Mouse (Mus musculus): Measurements from ENCODE around the gene Arfip2. TPM values are rescaled to one million over a fixed set of nuclear protein-coding genes. Genes with fewer than 3 reads are reported as not detected.
A peak's percentile ranks its signal among the peaks of the same experiment; 100 is the strongest.

Arfip2 gene
- total RNA-seq (2018; cell fraction: chromatin; rRNA removed) = 100 to 1,000 TPM in 4 of 26 experiments, 10 to 100 TPM in 22; 42.3 to 124 (median 73.3) TPM
- total RNA-seq (2018; cell fraction: cytosol; rRNA removed) = 10 to 100 TPM in 25 of 26 experiments, 1 to 10 TPM in 1; 8.0 to 19.5 (median 15.7) TPM
- 100 to 1,000 TPM in 2 of 26 experiments, 10 to 100 TPM in 24; 25.6 to 111 (median 59.7) TPM for total RNA-seq (2018; cell fraction: nucleus; rRNA removed)
- polyA plus RNA-seq (2018) = 23.1 to 24.5 TPM (median 23.7 TPM) in 3 replicates

- peaks cover 30% of the 10 kb centered on the region; the same call in 1 of the 2 replicates for H3K79me2 ChIP-seq (ENCODE audit: inconsistent target)
- peak within 1 kb of the TSS; percentile 93 for H3K27ac ChIP-seq
- under 1% methylated on average over 44 of the region's 45 CpGs for WGBS (ENCODE audit: missing documents)
- peak within 1 kb of the TSS; percentile 69 for H3K4me3 ChIP-seq (ENCODE audit: inconsistent target)
- peaks cover 28% of the 10 kb centered on the region for H3K36me3 ChIP-seq (ENCODE audit: inconsistent target)
These were observed at the start of gene Arfip2, which contains the start of gene Gm45799 for GRCm38 (mm10) chr7:105640233-105640893. Arfip2 (minus strand) TSS chr7:105640416. Gm45799 (plus strand) TSS chr7:105640552.

GRCm38 (mm10) chr7:105685541-105686197 lies 45.5 kb upstream of the Arfip2 start:
- Histone ChIP-seq H3K79me2 (ENCODE audit: inconsistent target) (no peaks in the 10 kb centered on the region), H3K36me3 (ENCODE audit: inconsistent target) (no peaks in the 10 kb centered on the region), H3K4me3 (ENCODE audit: inconsistent target) (no peak overlapping the region), H3K27ac (no peak overlapping the region)
- WGBS (ENCODE audit: missing documents) = 63% methylated on average over 13 of the region's 13 CpGs

- Histone ChIP-seq H3K79me2 (ENCODE audit: inconsistent target) (no peaks in the 10 kb centered on the region), H3K36me3 (ENCODE audit: inconsistent target) (0 out of 2 replicates have a peak, but pooled peaks cover 2% of the 10 kb centered on the region), H3K4me3 (ENCODE audit: inconsistent target) (peak within 1 kb of the TSS; percentile 22), H3K27ac (no peak within 1 kb of the TSS)
- 2% methylated on average over 17 of the region's 17 CpGs for WGBS (ENCODE audit: missing documents)
These were observed 10.6 kb upstream of the Arfip2 start, which contains the start of gene Dnhd1 for GRCm38 (mm10) chr7:105650639-105651435. Dnhd1 (plus strand) TSS chr7:105650827.

- peaks cover 30% of the 10 kb centered on the region; the same call in 1 of the 2 replicates for H3K79me2 ChIP-seq (ENCODE audit: inconsistent target)
- 28% methylated on average over 3 of the region's 3 CpGs for WGBS (ENCODE audit: missing documents)
- peak overlapping the region; percentile 93 for H3K27ac ChIP-seq
- peak overlapping the region; percentile 69; the same call in 1 of the 2 replicates for H3K4me3 ChIP-seq (ENCODE audit: inconsistent target)
- H3K36me3 ChIP-seq (ENCODE audit: inconsistent target) = peaks cover 30% of the 10 kb centered on the region
These were observed 1.7 kb upstream of the Arfip2 start for GRCm38 (mm10) chr7:105641936-105642335.

GRCm38 (mm10) chr7:105640894-105641255 lies 659 bp upstream of the Arfip2 start:
- Histone ChIP-seq H3K4me3 (ENCODE audit: inconsistent target) (peak overlapping the region; percentile 69), H3K79me2 (ENCODE audit: inconsistent target) (peaks cover 30% of the 10 kb centered on the region; the same call in 1 of the 2 replicates), H3K36me3 (ENCODE audit: inconsistent target) (peaks cover 33% of the 10 kb centered on the region), H3K27ac (peak overlapping the region; percentile 93)
- WGBS (ENCODE audit: missing documents) = 2% methylated on average over 17 of the region's 18 CpGs

- Histone ChIP-seq H3K36me3 (ENCODE audit: inconsistent target) (peaks cover 22% of the 10 kb centered on the region), H3K79me2 (ENCODE audit: inconsistent target) (peaks cover 30% of the 10 kb centered on the region; the same call in 1 of the 2 replicates), H3K4me3 (ENCODE audit: inconsistent target) (peak within 1 kb of the TSS; percentile 69), H3K27ac (peak within 1 kb of the TSS; percentile 93)
- WGBS (ENCODE audit: missing documents) = 0% methylated on average over 2 of the region's 2 CpGs
These were observed 460 bp downstream of the Arfip2 start, which contains the start of gene Timm10b for GRCm38 (mm10) chr7:105639756-105640155. Timm10b (plus strand) TSS chr7:105640056.

- Histone ChIP-seq H3K27ac (no peak overlapping the region), H3K79me2 (ENCODE audit: inconsistent target) (peaks cover 30% of the 10 kb centered on the region; the same call in 1 of the 2 replicates), H3K36me3 (ENCODE audit: inconsistent target) (peaks cover 19% of the 10 kb centered on the region), H3K4me3 (ENCODE audit: inconsistent target) (peak overlapping the region; percentile 69)
- WGBS (ENCODE audit: missing documents) = 90% methylated on average over 9 of the region's 9 CpGs
These were observed 912 bp downstream of the Arfip2 start for GRCm38 (mm10) chr7:105639304-105639703.

- WGBS (ENCODE audit: missing documents) = 93% methylated on average over 6 of the region's 6 CpGs
- H3K79me2 ChIP-seq (ENCODE audit: inconsistent target) = peaks cover 27% of the 10 kb centered on the region; the same call in 1 of the 2 replicates
- no peak overlapping the region for H3K4me3 ChIP-seq (ENCODE audit: inconsistent target)
- peaks cover 18% of the 10 kb centered on the region for H3K36me3 ChIP-seq (ENCODE audit: inconsistent target)
- no peak overlapping the region for H3K27ac ChIP-seq
These were observed 1.4 kb downstream of the Arfip2 start for GRCm38 (mm10) chr7:105638776-105639175.

- Histone ChIP-seq H3K4me3 (ENCODE audit: inconsistent target) (no peak overlapping the region), H3K27ac (no peak overlapping the region), H3K79me2 (ENCODE audit: inconsistent target) (peaks cover 34% of the 10 kb centered on the region), H3K36me3 (ENCODE audit: inconsistent target) (peaks cover 11% of the 10 kb centered on the region)
- 92% methylated on average over 2 of the region's 2 CpGs for WGBS (ENCODE audit: missing documents)
These were observed 4.5 kb downstream of the Arfip2 start for GRCm38 (mm10) chr7:105635726-105636125.

- 68% methylated on average over 9 of the region's 9 CpGs for WGBS (ENCODE audit: missing documents)
- H3K27ac ChIP-seq = no peak overlapping the region
- peaks cover 33% of the 10 kb centered on the region for H3K79me2 ChIP-seq (ENCODE audit: inconsistent target)
- peaks cover 11% of the 10 kb centered on the region for H3K36me3 ChIP-seq (ENCODE audit: inconsistent target)
- no peak overlapping the region for H3K4me3 ChIP-seq (ENCODE audit: inconsistent target)
These were observed 5.8 kb downstream of the Arfip2 start for GRCm38 (mm10) chr7:105634272-105634920.

- H3K79me2 ChIP-seq (ENCODE audit: inconsistent target) = peaks cover 30% of the 10 kb centered on the region
- peak overlapping the region; percentile 45 for H3K4me3 ChIP-seq (ENCODE audit: inconsistent target)
- H3K27ac ChIP-seq = 0 out of 2 replicates have a peak overlapping the region, but pooled peaks have one; percentile 17
- H3K36me3 ChIP-seq (ENCODE audit: inconsistent target) = peaks cover 11% of the 10 kb centered on the region
- WGBS (ENCODE audit: missing documents) = 5% methylated on average over 10 of the region's 10 CpGs
These were observed 6.4 kb downstream of the Arfip2 start for GRCm38 (mm10) chr7:105633801-105634135.

GRCm38 (mm10) chr7:105633127-105633800 lies 7.0 kb downstream of the Arfip2 start, which contains the start of gene Trim3:
Trim3 (minus strand) TSS chr7:105633571.
- Histone ChIP-seq H3K27ac (0 out of 2 replicates have a peak within 1 kb of the TSS, but pooled peaks have one; percentile 17), H3K4me3 (ENCODE audit: inconsistent target) (peak within 1 kb of the TSS; percentile 63), H3K36me3 (ENCODE audit: inconsistent target) (peaks cover 11% of the 10 kb centered on the region), H3K79me2 (ENCODE audit: inconsistent target) (peaks cover 34% of the 10 kb centered on the region)
- 1% methylated on average over 59 of the region's 71 CpGs for WGBS (ENCODE audit: missing documents)

- Histone ChIP-seq H3K4me3 (ENCODE audit: inconsistent target) (peak overlapping the region; percentile 63), H3K27ac (no peak overlapping the region), H3K36me3 (ENCODE audit: inconsistent target) (peaks cover 11% of the 10 kb centered on the region), H3K79me2 (ENCODE audit: inconsistent target) (peaks cover 41% of the 10 kb centered on the region)
- WGBS (ENCODE audit: missing documents) = 50% methylated on average over 4 of the region's 4 CpGs
These were observed 7.7 kb downstream of the Arfip2 start for GRCm38 (mm10) chr7:105632551-105632972.

All from macrophage (primary cell).